Mouse (Mus musculus): ENCODE results near the gene Ntm.

Gene Ntm

DNA sequence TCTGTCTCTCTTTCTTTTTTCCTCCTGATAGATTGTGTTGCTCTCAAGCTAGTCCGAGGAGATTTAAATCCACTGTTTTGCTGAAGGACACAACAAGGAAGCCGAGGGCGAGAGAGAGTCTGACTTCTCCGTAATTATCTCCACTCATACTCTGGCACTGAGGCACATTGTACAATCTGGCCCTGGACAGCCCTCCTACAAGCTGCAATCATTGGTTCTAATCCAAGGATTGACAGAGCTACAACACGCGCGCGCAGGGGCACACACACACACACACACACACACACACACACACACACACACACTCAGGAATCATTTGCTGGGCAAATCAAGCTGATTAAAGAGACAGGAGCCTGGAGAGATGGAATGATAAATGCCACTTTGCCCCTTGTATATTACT lies at the start of gene Ntm:
Ntm (minus strand) TSS at position 164 of the 400 bp plus-strand sequence.
- DNase-seq (ENCODE audit: low read depth), result no peak

DNA sequence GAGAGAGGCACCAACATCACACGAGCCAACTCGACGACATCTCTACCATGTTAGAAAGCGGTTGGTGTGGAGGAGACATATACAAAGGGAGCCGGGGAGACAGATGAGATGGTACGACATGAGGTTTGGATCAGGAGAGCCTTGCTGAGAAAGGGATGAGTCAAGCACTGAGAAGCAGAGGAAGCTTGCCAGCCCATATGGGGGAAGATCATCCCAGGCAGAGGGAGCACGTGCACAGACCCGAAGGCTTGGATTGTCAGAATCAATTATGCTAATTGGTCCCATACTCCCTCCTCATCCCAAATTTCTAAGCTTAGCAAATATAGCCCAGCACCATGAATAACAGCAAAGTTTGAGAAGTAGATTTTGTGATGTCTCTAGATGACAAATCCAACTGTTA lies 42.8 kb upstream of the Ntm start:
- no peak for DNase-seq (ENCODE audit: low read depth)

DNA sequence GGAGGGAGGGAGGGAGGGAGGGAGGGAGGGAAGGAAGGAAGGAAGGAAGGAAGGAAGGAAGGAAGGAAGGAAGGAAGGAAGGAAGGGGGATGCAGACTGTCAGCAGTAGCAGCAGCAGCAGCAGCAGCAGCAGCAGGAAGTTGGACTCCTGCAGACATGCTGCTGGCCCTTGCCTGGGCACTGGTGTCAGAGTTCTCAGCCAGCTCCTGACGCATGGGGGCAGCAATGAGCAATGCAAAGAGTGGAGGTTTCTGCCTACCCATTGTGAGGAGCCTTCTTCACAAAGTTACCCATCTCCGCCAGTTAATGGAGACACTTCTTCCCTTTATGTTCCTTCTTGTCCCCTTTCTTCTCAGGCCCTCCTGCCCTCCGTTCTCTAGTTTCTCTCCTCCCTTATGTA lies 40.7 kb upstream of the Ntm start:
- DNase-seq (ENCODE audit: low read depth), result no peak

DNA sequence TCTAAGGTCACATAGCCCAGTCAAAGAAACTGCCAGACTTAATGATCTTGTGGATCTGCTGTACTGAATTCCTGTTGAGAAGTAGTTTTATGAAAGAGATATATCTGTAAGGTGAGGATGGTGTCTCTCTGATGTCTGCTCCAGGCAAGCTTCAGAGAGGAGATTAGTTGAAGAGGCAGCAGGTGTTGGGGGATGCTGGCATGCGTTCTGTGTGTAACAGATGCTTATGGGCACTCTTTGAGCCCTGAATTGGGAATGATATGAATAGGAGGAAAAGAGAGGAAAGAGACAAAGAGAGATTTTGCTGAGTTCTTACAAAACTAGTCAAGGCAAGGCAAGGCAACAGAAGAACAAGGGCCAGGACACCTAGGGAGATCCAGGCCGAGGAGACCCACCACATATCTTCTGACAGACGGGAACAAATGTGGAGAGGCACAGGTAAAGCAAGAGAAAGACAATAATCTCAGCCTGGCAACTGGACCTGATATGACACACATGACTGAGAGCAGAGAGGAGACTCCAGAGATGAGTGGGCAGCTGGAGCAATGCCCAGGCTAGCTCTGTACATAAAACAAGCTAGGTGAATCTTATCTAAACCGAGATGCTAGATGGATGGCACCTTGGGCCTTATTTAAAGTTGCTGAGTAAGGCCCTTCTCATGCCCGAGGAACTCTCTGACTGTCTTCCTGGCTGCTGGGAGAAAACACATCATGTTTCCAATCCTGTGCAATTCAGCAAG lies 18.4 kb upstream of the Ntm start:
- no peak for DNase-seq (ENCODE audit: low read depth)

DNA sequence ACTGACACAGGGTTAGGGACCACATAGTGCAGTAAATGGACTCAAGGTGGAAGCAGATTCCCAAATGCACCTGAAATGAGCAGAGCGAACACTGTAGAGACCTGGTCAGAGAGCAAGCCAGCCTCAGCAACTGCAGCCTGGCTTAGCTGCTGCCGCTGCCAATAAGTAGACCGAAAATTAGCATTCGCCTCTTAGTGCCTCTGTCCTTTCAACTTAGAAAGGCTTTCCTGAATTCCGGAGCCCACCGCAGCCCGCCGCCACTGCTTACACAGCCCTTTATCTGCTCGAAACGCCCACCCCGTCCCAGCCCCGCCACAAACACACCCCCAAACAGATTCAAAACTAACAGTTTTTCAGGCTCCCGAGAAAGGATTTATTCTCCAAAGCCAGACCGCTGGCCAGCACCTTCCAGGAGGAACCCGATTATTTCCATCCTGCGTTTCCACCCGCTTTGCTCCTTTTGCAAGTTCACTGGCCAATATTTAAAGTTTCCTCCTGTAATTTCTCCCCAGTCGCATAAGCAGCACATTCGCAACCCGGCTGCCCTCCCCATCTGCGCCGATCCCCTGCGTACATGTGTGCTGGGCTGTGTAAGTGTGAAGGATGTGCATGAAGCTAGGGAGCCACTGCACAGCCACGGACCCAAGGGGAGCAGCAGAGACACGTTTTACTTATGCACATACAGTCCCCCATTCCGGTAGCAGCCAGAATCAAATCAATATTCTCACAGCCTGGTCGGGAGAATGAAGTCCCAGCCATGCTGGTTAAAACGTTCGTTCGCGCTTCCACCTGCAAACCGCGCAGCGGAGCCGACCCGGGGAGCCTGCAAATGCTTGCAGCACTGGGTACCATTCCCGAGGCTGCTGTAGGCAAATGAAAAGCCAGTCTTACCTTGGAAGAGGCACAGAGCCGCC lies 730 bp downstream of the Ntm start:
- DNase-seq (ENCODE audit: low read depth), result no peak

DNA sequence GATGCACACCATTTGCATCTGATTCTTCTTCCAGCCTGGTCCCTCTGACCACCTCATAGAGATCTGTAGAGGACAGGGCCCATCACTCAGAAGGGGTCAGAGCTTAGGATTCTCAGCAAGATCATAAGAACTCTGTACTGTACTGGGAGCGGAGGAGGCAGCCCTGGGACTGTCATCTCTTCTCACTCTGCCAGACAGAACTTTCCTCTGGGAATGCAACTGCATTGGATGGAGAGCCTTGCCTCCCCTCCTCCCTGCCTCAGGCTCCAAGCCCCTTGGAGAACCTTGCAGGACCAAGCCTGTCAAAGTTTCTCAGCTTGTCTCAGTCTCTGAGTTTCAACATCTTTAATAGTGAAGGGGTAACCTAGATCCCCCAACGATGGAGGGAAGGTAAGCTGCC lies 1.4 kb downstream of the Ntm start:
- DNase-seq (ENCODE audit: low read depth), result no peak

DNA sequence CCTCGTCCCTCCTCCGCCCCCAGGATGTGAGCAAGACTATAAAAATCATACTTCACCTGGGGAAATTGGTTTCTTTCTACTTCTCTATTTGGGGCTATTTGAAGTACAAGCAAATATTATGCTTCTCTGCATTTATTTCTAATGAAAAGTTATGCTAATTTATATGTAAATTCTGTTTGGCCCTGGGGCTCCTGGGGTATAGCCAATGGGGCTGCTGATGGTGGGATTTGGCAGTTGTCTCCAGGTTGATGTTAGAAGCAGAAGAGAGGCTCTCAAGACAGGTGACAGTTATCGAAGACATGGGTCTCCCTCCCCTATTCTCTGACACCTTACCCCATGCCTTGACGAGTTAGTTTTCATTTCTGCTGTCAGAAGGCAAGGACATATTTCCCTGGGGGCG lies 2.2 kb downstream of the Ntm start:
- DNase-seq (ENCODE audit: low read depth), result no peak

DNA sequence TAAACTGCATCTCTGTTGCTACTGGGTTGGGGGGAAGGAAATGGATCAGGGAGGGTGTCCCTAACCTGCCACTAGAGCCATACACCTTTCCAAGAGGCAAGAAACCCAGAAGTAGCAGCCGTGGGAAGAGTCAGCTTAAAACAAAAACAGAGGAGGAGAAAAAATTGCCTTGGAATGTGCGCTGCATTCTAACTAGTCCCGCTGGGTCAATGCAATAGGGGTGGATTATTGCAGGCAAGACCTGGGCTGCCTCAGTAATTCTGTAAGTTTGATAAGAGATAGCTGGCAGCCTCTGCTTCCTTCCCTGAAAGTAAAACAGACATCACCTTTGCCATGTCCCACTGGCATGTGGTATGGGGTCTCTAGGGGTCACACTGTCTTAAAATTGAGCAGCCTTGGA lies 2.7 kb downstream of the Ntm start:
- no peak for DNase-seq (ENCODE audit: low read depth)

DNA sequence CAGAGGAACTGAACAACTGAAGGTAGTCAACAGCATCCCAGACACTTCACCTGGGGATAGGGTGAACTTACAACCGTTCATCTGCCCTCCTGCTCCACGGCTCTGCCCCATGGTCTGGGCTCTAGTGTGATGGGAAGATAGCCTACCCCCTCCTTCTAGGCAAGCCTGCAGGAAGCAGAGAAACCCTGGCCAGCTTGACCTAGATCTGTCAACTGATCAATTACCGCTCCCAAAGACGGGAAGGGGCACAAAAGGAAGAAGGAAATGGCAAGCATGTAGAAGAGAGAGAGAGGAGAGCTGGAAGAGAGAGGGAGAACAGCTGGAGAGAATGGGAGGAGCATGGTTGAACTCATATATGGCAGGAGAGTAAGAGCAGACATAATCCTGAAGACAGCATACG lies 6.0 kb downstream of the Ntm start:
- DNase-seq (ENCODE audit: low read depth), result no peak

DNA sequence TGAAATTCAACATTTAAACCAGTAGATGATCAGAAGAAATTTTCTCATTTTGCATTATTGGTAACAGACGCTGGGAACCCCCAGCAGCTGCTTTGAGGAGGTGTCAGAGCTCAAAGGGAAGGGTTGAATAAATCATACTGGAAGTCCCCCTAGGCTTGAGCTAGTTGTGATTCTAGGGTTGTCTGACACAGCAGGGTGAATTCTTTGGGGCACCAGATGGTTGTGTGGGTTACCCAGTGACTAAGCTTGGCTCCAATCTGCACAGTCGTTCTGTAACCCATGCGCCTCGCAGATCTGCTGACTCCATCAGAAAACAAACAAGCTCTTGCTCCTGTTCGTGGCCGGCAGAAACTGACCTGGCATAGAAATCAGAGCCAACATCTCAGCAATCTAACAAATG lies 8.9 kb downstream of the Ntm start:
- DNase-seq (ENCODE audit: low read depth), result no peak

DNA sequence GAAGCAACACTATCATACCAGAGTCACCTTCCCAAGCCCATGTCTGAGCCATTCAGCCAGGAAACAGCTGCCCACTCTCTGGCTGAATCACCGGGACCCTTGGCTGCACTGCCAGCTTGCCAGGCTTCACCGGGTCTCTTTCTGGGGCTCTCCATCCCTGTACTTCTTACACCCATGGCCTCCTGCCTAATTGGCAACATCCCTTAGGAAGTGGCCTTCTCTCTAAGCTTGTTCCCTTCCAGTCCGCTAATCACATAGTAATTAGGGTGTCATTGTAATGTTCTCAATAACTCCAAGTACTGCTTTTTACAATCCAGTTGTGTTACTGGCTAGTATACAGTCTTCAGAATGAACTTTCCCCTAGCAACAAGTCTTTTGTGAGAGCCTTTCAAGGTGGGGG lies 13.9 kb downstream of the Ntm start:
- DNase-seq (ENCODE audit: low read depth), result no peak

DNA sequence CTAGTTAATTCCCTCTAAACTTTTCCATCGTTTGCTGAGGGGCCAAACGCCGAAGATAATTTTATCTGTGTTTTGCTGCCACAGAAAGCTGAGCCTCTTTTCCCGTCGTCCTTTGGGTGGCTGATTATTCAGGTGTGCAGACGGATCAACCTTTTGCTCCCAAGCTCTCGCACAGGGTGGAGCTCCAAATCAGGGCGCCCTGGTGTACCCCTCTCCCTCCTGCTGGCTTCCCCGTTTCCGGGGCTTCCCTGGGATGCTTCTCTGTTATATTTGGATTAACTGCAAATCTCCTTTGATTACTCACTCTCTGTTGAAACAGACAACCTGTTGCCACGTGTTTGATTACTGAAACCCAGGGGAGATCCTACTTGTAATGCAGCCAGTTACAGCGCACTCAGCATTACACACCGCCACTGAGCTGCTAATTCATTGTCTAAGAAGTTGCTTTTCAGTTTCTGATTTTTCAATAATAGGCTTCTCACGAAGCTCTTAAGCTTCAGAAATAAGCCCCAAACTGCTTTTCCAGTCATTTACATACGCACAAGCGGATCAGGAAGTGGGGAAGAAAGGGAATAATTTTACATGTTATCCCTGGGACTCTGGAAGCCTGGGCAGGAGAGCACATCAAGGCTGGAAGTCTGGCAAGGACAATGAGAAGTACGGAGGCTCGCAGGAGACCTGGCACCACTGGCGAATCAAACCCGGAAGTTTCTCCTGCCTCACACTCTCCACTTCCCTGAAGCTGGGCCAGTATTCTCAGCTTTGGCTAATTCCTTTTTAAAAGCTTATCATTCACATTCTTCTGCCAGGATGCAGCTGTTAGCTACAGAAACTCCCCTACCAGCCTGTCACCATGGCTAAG lies 19.5 kb downstream of the Ntm start:
- no peak for DNase-seq (ENCODE audit: low read depth)

DNA sequence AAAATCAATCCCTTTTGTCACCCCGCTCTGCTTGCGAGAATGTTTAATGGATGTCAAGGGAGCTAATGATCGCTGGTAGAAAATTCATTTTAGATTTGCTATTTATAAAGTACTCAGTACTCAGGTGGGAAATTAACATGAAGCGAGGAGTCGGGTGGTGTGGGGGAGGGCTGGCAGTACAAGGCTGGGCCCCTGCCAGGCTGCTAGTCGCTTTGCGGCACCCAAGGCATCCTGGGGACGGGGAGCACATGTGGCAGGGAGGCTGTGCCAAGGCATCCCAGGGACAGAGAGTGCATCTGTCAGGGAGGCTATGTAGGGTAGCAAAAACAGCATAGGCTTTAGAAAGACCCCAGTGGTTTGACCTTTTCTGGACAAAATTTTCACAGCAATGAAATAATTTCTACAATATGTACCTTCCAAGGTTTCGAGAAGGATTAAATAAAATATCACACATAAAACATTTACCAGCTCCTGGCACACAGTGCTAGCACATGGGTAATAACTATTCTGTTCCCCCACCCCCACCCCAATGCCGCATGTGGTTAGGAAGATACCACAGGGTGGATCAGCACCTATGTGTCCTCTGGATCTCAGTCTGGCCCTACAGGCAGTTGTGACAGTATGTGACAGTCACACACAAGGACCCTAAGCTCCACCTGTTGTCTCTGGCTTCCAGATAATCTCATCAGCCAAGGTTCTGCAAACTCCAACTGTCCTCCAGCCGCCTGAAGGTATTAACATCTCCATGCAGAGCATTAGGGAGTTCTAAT lies 20.6 kb downstream of the Ntm start:
- no peak for DNase-seq (ENCODE audit: low read depth)

DNA sequence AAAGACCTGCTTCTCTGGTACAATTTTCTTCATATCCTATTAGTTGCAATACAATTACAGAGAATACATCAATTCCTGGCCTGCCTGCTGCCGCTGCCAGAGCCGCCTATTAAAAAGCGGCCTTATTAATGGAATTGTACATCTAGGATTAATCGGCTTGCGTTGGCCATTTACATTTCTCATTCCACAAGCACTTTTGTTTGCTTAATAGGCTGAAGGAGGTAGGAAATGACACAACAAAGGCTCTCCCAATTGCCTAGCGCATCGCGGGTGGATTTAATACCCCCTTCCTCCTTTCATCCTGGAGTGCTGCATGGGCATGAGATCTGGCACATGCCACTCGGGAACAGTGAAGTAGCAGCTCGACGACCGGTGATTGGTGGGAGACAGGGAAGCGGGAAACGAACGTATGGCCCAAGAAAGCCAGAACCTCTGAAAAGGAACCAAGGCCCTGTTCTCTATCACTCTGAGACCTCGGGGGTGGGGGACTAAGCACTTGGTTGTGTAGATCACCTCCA lies 23.4 kb downstream of the Ntm start:
- DNase-seq (ENCODE audit: low read depth), result no peak

DNA sequence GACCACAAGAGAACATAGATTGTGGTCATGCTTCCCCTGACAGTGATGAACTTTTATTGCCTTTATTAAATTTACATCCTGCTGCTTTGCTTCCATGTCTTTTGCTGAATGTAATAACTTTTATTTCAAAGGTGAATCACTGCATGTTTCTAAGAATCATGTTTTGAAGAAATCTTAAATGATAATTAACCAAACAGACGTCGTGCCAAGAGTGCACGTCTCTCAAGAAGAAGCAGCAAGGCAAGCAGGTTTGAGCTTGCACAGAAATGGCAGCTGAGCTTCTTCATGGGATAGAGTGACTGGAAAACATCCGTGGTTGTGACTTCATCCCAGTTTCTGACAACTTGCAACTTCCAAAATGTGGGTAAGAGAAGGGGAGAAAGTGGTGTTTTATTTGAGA lies 34.1 kb downstream of the Ntm start:
- no peak for DNase-seq (ENCODE audit: low read depth)

DNA sequence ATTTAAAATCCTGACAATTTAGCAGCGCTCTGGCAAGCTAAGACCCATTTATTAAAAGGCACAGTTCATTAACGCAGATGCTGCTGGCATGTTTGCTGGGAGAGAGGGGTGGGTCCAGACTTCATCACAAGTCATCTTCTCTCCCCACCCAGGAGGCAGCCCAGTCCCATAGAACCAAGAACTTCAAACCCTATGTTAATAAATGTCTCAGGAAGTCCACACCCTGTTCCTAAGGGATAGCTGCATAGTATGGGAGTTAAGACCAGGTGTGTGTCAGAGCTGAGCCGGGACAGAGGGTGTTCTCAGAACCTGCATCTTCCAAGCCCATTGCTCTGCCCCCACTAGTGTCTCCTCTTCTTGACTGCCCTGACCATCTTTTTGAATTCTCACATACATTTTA lies 37.6 kb downstream of the Ntm start:
- DNase-seq (ENCODE audit: low read depth), result no peak

DNA sequence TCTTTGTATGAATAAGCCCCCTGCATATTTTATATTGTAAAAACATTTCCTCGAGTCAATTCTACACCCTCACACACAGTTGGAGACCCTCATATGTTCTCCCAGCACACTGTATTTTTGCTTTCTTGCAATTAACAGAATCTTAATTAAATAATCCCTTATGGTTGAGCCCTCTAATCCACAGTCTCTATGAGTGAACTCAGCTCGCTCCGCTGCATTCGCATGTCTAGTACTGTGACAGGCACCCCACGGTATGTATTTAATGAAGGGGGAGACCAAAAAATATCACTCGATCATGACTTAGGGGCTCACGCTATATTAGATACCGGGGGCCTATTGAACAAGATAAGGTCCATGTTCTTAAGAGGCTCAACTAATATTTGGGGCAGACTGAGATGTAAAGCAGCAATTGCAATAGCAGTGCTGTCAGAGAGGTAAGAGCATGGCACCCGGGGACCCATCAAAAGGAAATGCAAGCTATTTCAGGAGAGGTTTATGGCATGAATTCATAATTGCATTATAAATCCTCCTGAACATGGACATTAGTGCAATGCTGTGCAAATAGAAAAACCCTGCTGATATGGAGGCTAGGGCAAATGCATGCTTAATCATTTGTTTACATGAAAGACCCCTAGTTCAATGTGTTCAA lies 64.4 kb downstream of the Ntm start:
- DNase-seq (ENCODE audit: low read depth), result no peak

DNA sequence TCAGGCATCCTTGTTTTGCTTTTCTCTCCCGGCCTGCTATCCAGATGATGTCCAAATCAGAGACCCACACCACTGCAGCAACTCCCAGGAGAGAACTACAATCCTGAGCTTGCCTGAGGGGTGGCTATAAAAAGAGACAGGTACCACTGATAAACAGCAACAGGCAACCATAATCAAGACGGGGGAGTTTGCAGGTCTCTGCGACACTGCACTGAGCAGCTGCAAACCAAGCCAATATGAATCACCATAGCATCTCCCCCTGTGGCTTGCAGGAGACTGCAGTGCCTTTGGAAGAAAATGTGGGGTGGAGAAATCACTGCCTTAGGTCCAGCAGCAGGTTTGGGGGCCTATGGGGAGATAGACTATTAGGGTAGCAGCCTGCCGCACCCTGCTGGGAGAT lies 65.5 kb downstream of the Ntm start:
- DNase-seq (ENCODE audit: low read depth), result no peak

DNA sequence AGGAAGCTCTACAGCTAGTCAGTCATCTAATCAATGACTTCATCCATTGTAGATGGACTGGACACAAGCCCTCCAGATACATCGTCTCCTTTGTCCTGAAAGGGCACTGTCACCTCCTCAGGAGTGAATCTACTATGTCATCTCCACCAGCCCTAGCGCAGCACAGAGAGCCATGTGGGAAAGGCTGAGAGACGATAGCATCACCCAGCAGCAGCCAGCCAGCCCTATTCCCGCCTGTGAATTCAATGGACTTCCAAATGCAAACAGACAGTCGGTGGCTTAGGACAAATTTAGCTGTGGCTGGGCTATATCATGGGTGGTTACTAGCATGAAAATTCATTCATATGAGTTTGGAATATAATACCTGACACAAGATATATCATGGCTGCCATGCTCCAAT lies 70.1 kb downstream of the Ntm start:
- DNase-seq (ENCODE audit: low read depth), result no peak

DNA sequence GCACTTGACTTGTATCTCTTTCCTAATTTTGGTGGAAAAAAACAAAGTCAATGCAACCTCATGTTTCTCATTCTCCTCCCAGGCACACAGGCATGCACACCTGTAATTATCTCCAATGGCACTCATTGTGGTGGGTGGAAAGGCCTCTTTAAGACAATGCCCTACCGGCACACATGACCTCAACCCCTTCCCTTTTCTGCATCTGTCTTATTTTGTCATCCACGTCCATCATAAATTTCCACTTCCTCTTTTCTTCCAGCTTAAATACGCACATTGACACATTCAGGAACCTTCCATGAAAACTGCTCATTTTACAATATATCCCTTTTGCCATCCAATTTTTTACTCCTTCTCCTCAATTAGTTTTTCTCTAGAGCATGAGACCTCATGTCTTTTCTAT lies 74.2 kb downstream of the Ntm start:
- DNase-seq (ENCODE audit: low read depth), result no peak

DNA sequence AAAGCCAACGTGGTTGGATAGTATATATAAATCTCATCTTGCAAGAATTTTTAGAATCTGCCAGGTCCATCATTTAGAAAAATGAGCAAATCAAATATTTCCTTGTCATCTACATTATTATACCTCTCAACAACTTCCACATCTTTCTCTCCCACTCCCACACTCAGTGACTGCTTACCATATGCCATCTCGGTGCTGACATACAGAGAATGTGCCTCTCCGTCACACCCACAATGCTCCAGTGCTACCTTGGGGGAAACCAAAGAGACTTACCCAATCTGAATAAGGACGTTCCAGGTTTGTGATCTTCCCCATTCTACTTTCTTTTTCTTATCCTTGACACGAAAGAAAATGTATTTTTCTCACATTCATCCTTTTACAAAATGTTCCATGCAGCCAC lies 75.0 kb downstream of the Ntm start:
- DNase-seq (ENCODE audit: low read depth), result no peak
